Mouse (Mus musculus) T-helper 1 cell (primary cell): ENCODE results near the gene AC129217.1.

ENCODE experiments used
- in situ Hi-C: fragments of 300-600 bp; cut with MboI, MseI; formaldehyde crosslinking; loops from one replicate; pipeline ENCODE4 v1.15.1; 2025; ENCODE audit warnings: high pct_unique_total_duplicates

AC129217.1 gene

GRCm38 (mm10) chr19:8859018-8859417 is 29.4 kb downstream of the AC129217.1 start:
- in situ Hi-C loops: loop anchor here (25.0 kb wide), 2 partner anchors 478 to 603 kb away; no protein-coding TSS in a partner anchor

GRCm38 (mm10) chr19:8864265-8864664 is 34.7 kb downstream of the AC129217.1 start:
- in situ Hi-C loops: loop anchor here (25.0 kb wide), 2 partner anchors 473 to 598 kb away; no protein-coding TSS in a partner anchor

- in situ Hi-C loops: loop anchor here (5.0 to 25.0 kb wide), 3 partner anchors 33 to 592 kb away; partner anchors contain the start of genes Bscl2 and Gng3
Measured at GRCm38 (mm10) chr19:8870381-8870780, 40.8 kb downstream of the AC129217.1 start.

- in situ Hi-C loops: loop anchor here (5.0 to 25.0 kb wide), 3 partner anchors 34 to 591 kb away; partner anchors contain the start of genes Bscl2 and Gng3
Measured at GRCm38 (mm10) chr19:8870838-8871237, 41.3 kb downstream of the AC129217.1 start.

GRCm38 (mm10) chr19:8871267-8872186 is 42.0 kb downstream of the AC129217.1 start, which contains the start of gene Ubxn1:
Gene Ubxn1, plus strand, starts transcription at chr19:8871496.
- in situ Hi-C loops: loop anchor here (5.0 to 25.0 kb wide), 3 partner anchors 34 to 591 kb away; partner anchors contain the start of genes Bscl2 and Gng3

GRCm38 (mm10) chr19:8872266-8872840 is 42.8 kb downstream of the AC129217.1 start:
- in situ Hi-C loops: loop anchor here (5.0 to 25.0 kb wide), 3 partner anchors 35 to 590 kb away; partner anchors contain the start of genes Bscl2 and Gng3

- in situ Hi-C loops: no loop called here
Measured at GRCm38 (mm10) chr19:8875031-8875430, 45.5 kb downstream of the AC129217.1 start.

GRCm38 (mm10) chr19:8880311-8881033 is 50.9 kb downstream of the AC129217.1 start, which contains the start of gene Uqcc3:
Gene Uqcc3, minus strand, starts transcription at chr19:8880923.
- in situ Hi-C loops: no loop called here

- in situ Hi-C loops: no loop called here
Measured at GRCm38 (mm10) chr19:8881034-8881392, 51.4 kb downstream of the AC129217.1 start.

GRCm38 (mm10) chr19:8883616-8884015 is 54.0 kb downstream of the AC129217.1 start, which contains the start of the genes Lbhd1 and Gm49403:
Gene Lbhd1, plus strand, starts transcription at chr19:8883732.
Gene Gm49403, plus strand, starts transcription at chr19:8883930.
- in situ Hi-C loops: no loop called here

- in situ Hi-C loops: no loop called here
Measured at GRCm38 (mm10) chr19:8886916-8887584, 57.5 kb downstream of the AC129217.1 start.

GRCm38 (mm10) chr19:8887585-8888463 is 58.3 kb downstream of the AC129217.1 start:
- in situ Hi-C loops: no loop called here

GRCm38 (mm10) chr19:8888511-8889385 is 59.2 kb downstream of the AC129217.1 start, which contains the start of the genes 1810009A15Rik and Gm49416:
Gene 1810009A15Rik, plus strand, starts transcription at chr19:8888853.
Gene Gm49416, plus strand, starts transcription at chr19:8888926.
- in situ Hi-C loops: no loop called here
